Mouse (Mus musculus) hindbrain, postnatal 0 days (tissue): ENCODE measurements around the gene Zfp800. TPM values are rescaled to one million over a fixed set of nuclear protein-coding genes. Genes with fewer than 3 reads are reported as not detected.
A peak's percentile ranks its signal among the peaks of the same experiment; 100 is the strongest.

Experiments used
- ATAC-seq: fragments of 200-750 bp; cut with Nextera tagmentation; 2 replicates; pipeline ENCODE4 v1.8.0; 2017; ENCODE audit warnings: mild to moderate bottlenecking, moderate TSS enrichment, moderate library complexity
- DNase-seq: peaks from one replicate; pipeline ENCODE4 v3.0.0-alpha.2; 2015; ENCODE audit warnings: low spot score
- H3K27ac ChIP-seq: fragments of 300-500 bp; sonication (generic); 2 replicates; pipeline ENCODE4 v1.5.1; 2014; ENCODE audit warnings: mild to moderate bottlenecking
- H3K27me3 ChIP-seq: fragments of 300-500 bp; sonication (generic); 2 replicates; pipeline ENCODE4 v1.6.1; 2014; ENCODE audit warnings: low read length, mixed read lengths; ENCODE audit not compliant: insufficient read depth
- H3K36me3 ChIP-seq: fragments of 300-500 bp; sonication (generic); 2 replicates; pipeline ENCODE4 v1.6.1; 2014; ENCODE audit warnings: low read length, mixed read lengths; ENCODE audit not compliant: insufficient read depth
- H3K4me1 ChIP-seq: fragments of 300-500 bp; sonication (generic); 2 replicates; pipeline ENCODE4 v1.6.1; 2014; ENCODE audit warnings: antibody characterized with exemption, low read length, mixed read lengths; ENCODE audit not compliant: insufficient read depth
- H3K4me2 ChIP-seq: fragments of 300-500 bp; sonication (generic); 2 replicates; pipeline ENCODE4 v1.6.1; 2014; ENCODE audit warnings: low read depth, mild to moderate bottlenecking, low read length, moderate library complexity, mixed read lengths
- H3K4me3 ChIP-seq: fragments of 300-500 bp; sonication (generic); 2 replicates; pipeline ENCODE4 v1.5.1; 2014; ENCODE audit warnings: low read length
- H3K9ac ChIP-seq: fragments of 300-500 bp; sonication (generic); replicated peaks from 2 replicates; pipeline ENCODE4 v1.6.1; 2014; ENCODE audit warnings: mild to moderate bottlenecking, low read length, moderate library complexity, mixed read lengths
- H3K9me3 ChIP-seq: fragments of 300-500 bp; sonication (generic); 2 replicates; pipeline ENCODE4 v1.6.1; 2016; ENCODE audit warnings: low read length, mixed read lengths
- CTCF ChIP-seq: IDR thresholded peaks from 2 replicates; pipeline ENCODE4 v1.5.1; 2016; ENCODE audit warnings: antibody characterized with exemption, control low read depth, low read depth
- WGBS: fragments of 180-500 bp; shearing (Covaris S2); extraction: QIAGEN DNeasy Blood & Tissue Kit; methylation state at CpG from one replicate; pipeline ENCODE4 v1.1.7; 2014; 5-methylcytosine and 5-hydroxymethylcytosine counted together
- polyA plus RNA-seq: library from polyadenylated mRNA; unstranded; fragments of >200 nt; fragmentation: Nextera tagmentation; extraction: Ambion mirVana; gene quantifications from 2 replicates; pipeline ENCODE4 v1.2.1, GENCODE M21; 2015
- total RNA-seq: library from RNA; depleted of rRNA; stranded (reverse); fragments of >200 nt; gene quantifications from 2 replicates; pipeline ENCODE4 v1.2.3, GENCODE M21; 2014; rRNA removed

The Zfp800 gene
- total RNA-seq (14.5 and 18.4 TPM in 2 replicates), polyA plus RNA-seq (21.4 and 21.8 TPM in 2 replicates)

- Histone ChIP-seq H3K4me3 (peak within 1 kb of the TSS; percentile 47), H3K9me3 (no peaks in the 10 kb centered on the region), H3K9ac (peak within 1 kb of the TSS; percentile 43), H3K27me3 (no peaks in the 10 kb centered on the region), H3K27ac (no peak within 1 kb of the TSS; the same call in 1 of the 2 replicates), H3K36me3 (no peaks in the 10 kb centered on the region), H3K4me1 (no peaks in the 10 kb centered on the region; the same call in 1 of the 2 replicates), H3K4me2 (peak within 1 kb of the TSS; percentile 94)
- DNase-seq (peak; percentile 53), ATAC-seq (no peak; the same call in 1 of the 2 replicates)
- WGBS: under 1% methylated on average over 33 of the region's 33 CpGs
- TF ChIP-seq CTCF: no peak
These were observed at the start of gene Zfp800 for GRCm38 (mm10) chr6:28397681-28398203. Zfp800 (minus strand) TSS chr6:28398005.

- 78% methylated on average over 6 of the region's 6 CpGs for WGBS
These were observed 33.7 kb upstream of the Zfp800 start for GRCm38 (mm10) chr6:28431538-28431855.

GRCm38 (mm10) chr6:28430795-28431537 is 33.2 kb upstream of the Zfp800 start:
- H3K4me1 ChIP-seq: no peaks in the 10 kb centered on the region
- no peak for TF ChIP-seq CTCF
- ATAC-seq: no peak
- 83% methylated on average over 10 of the region's 10 CpGs for WGBS
- no peak overlapping the region for H3K27ac ChIP-seq
- no peak overlapping the region for H3K9ac ChIP-seq
- peaks cover 10% of the 10 kb centered on the region for H3K36me3 ChIP-seq
- no peaks in the 10 kb centered on the region for H3K9me3 ChIP-seq
- no peaks in the 10 kb centered on the region for H3K27me3 ChIP-seq
- H3K4me2 ChIP-seq: no peak overlapping the region
- no peak overlapping the region for H3K4me3 ChIP-seq
- DNase-seq: no peak

More at GRCm38 (mm10) chr6:28431538-28431855, 33.7 kb upstream of the Zfp800 start:
- TF ChIP-seq CTCF: no peak
- DNase-seq: no peak
- Histone ChIP-seq H3K36me3 (peaks cover 4% of the 10 kb centered on the region; the same call in 1 of the 2 replicates), H3K27me3 (no peaks in the 10 kb centered on the region), H3K9me3 (no peaks in the 10 kb centered on the region), H3K9ac (no peak overlapping the region), H3K4me3 (no peak overlapping the region), H3K4me1 (no peaks in the 10 kb centered on the region), H3K4me2 (no peak overlapping the region), H3K27ac (no peak overlapping the region)
- ATAC-seq: no peak

- H3K27me3 ChIP-seq: no peaks in the 10 kb centered on the region
- no peak overlapping the region for H3K4me2 ChIP-seq
- TF ChIP-seq CTCF: no peak
- H3K27ac ChIP-seq: no peak overlapping the region
- peaks cover 13% of the 10 kb centered on the region for H3K36me3 ChIP-seq
- no peak for DNase-seq
- peaks cover 1% of the 10 kb centered on the region; the same call in 1 of the 2 replicates for H3K4me1 ChIP-seq
- no peak overlapping the region for H3K9ac ChIP-seq
- no peak for ATAC-seq
- H3K4me3 ChIP-seq: no peak overlapping the region
- 81% methylated on average over 11 of the region's 11 CpGs for WGBS
- no peaks in the 10 kb centered on the region for H3K9me3 ChIP-seq
These were observed 32.1 kb upstream of the Zfp800 start for GRCm38 (mm10) chr6:28429870-28430269.

GRCm38 (mm10) chr6:28428290-28428689 is 30.5 kb upstream of the Zfp800 start, which contains the start of gene Gcc1:
Gcc1 (minus strand) TSS chr6:28428390.
- no peak for TF ChIP-seq CTCF
- DNase-seq (no peak), ATAC-seq (no peak)
- no peak within 1 kb of the TSS for H3K4me3 ChIP-seq
- H3K9me3 ChIP-seq: no peaks in the 10 kb centered on the region
- no peak within 1 kb of the TSS for H3K9ac ChIP-seq
- H3K27me3 ChIP-seq: no peaks in the 10 kb centered on the region
- H3K4me2 ChIP-seq: no peak within 1 kb of the TSS
- peaks cover 10% of the 10 kb centered on the region; the same call in 1 of the 2 replicates for H3K4me1 ChIP-seq
- H3K27ac ChIP-seq: no peak within 1 kb of the TSS
- 93% methylated on average over 3 of the region's 3 CpGs for WGBS
- H3K36me3 ChIP-seq: peaks cover 13% of the 10 kb centered on the region

GRCm38 (mm10) chr6:28427096-28427839 is 29.5 kb upstream of the Zfp800 start, which contains the start of gene Fscn3:
Fscn3 (plus strand) TSS chr6:28427789.
- Histone ChIP-seq H3K9me3 (no peaks in the 10 kb centered on the region), H3K4me3 (no peak within 1 kb of the TSS), H3K9ac (no peak within 1 kb of the TSS), H3K4me2 (no peak within 1 kb of the TSS), H3K27ac (no peak within 1 kb of the TSS), H3K4me1 (peaks cover 10% of the 10 kb centered on the region; the same call in 1 of the 2 replicates), H3K27me3 (no peaks in the 10 kb centered on the region), H3K36me3 (peaks cover 13% of the 10 kb centered on the region)
- ATAC-seq (no peak), DNase-seq (no peak)
- 69% methylated on average over 3 of the region's 3 CpGs for WGBS
- no peak for TF ChIP-seq CTCF
